Mouse (Mus musculus): ENCODE measurements around the gene Sirt2. TPM values are rescaled to one million over a fixed set of nuclear protein-coding genes. Genes with fewer than 3 reads are reported as not detected.

Gene Sirt2
- polyA plus RNA-seq, 1 experiment, result 154 TPM

DNA sequence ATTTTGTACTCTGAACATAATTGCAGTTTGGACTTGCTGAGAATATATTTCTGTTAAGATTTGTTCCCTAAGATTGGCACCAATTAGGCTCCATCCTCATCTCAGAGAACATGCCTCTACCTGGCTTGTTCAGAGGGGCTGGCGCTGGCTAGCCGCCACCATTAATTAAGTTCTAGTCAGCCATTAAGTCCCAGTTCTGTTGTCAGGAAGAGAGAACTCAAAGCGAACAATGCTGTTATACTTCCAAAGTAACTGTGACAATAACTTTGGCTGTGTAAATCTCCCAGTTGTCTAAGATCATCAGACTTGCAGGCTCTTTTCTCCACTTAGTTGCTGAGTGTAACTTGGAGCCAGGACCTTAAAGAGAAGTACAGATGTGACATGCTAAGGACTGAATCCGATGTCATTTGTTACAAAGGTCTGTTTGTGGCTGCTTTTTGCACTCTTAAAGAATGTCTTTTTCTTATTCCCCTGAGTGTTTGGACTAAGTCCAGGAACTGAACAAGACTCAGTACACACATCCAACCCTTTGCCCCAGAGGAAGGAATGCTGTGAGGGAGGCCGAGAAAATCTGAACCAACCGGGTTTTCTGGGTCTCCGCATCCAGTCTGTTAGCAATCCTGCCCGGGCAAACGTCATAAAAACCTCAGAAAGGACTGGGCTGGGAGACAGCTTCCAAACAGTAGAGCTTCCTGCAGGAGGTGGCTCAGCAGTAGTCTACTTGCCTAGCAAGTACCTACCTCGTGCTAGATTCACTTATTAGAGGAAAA, 35.6 kb downstream of the Sirt2 start:
- TF ChIP-seq GATA1 (IDR thresholded peaks at IDR 0.05; ENCODE audit: low read length), result no peak

DNA sequence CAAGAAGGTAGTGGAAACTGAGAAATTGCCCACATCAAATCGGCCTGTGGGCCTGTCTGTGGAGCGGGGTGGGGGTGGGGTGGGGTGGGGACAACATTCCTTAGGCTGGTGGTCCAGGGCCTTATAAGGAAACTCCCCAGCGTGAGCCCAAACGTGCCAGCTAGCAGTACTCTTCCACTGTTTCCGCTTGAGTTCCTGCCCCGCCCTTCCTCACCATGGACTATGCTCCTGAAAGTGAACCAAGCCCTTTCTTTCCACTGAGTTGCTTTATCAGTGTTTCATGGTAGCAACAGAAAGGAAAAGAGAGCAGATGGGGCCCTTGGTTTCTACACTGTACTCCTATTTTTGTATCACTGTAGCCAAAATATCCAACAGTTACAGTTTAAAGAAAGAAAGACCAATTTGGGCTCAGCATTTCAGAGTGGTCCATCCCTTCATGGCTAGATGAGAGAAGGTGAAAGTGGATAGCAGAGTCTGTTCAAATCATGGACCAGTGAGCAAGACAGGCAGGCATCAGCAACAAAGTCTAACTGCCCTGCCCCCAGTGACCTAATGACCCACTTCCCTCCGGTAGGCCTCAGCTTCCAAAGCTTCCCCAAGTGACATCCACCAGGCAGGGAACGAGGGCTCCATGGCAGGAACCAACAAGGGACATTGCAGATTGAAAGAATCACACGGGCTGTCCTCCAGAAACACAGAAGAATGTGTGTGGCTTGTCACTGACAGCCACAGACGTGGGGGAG, 36.5 kb downstream of the Sirt2 start:
- TF ChIP-seq GATA1 (IDR thresholded peaks at IDR 0.05; ENCODE audit: low read length), result no peak

DNA sequence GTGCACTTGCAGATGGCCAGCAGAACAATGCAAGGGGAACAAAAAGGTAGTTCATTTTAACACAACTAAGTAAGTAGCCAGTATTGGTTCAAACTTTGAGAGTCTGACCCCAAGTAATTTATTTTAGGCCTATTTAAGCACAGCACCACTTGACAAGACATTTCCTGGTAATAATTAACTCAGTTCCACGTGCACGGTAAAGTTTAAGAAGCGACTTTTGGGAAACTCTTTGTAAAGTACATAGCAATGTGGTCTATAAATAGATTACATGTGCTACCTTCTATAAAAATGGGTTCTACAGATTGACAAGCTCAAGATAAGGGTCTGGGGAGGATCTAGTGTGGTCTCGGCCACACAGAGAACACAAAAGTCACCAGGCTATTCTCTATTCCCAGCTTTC, 37.2 kb downstream of the Sirt2 start:
- no peak for TF ChIP-seq GATA1 (IDR thresholded peaks at IDR 0.05; ENCODE audit: low read length)

DNA sequence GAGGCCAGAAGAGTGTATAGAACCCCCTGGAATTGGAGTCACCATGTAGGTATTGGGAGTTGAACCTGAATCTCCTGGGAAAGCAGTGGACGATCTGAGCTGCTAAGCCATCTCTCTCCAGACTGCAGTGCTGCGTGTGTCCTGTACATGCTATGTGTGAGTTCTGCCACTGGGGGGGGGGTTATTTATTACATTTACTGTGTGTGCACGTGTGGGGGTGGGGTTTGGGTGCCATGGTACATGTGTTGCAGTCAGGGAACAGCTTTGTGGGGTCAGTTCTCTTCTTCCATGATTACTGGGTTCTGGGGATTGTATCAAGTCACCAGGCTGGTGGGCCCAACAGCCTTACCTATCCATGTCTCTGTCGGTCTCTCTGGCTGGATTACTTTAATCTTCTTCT, 40.3 kb downstream of the Sirt2 start:
- TF ChIP-seq GATA1 (IDR thresholded peaks at IDR 0.05; ENCODE audit: low read length), result no peak

DNA sequence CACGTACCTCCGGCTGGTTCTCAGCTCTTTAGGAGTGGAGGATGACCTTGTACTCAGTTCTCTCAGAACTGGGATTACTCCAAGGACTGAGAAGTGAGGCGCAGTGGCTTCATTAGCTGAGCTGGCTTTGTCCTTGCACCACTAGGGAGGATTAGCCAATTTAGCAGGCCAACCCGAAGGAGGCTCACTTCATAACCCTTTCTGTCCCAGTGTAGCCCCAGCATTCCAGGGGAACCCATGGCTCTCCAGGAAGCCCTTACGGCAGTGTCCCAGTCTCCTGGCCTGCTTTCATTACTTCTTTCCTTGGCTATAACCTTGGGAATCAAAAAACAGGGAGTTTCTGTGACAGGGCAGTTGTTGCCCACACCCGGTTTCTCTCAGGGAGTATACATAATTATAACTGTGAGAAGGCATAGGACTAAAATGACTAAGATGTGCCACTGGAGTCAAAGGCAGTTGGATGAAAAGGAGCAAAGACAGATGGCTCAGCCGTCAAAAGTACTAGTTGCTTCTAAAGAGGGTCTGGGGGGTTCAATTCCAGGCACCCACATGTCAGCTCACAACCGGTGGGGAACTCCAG, 41.2 kb downstream of the Sirt2 start:
- TF ChIP-seq GATA1 (IDR thresholded peaks at IDR 0.05; ENCODE audit: low read length), result no peak

DNA sequence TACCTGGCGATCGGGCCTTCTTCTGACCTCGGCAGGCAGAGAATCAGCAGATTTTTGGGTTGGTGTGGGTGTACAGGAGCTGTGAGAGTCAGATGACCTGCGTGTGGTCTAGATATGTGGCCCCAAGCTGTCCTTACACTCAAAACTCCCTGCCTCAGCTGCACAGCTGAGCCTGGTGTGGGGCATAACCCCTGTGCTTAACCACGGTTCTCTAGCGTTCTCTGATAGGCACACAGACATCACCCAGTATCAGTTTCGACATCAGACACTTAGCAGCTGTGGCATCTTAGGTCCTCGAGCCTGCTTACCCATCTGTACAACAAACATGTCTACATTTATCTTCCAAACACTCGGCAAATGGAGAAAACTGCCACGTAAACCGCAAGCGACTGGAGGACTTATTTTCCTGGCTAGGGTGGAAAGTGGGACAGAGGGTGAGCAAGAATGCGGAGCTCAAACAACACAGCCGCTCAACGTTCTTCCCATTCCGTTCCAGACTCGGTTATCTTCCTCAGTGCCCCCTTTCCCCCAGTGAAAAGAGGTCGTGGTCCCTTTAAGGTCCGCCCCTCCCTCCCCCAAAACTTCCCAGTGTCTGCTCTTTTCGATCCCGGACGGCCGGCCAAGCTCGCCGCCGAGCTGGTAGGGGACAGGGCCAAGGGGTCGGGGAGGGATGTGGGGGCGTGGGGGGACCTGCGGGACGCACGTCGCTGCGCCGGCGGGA, 41.8 kb downstream of the Sirt2 start, which contains the start of gene Hnrnpl:
Gene Hnrnpl, plus strand, starts transcription at position 321 of the 721 bp plus-strand sequence.
- TF ChIP-seq GATA1 (IDR thresholded peaks at IDR 0.05; ENCODE audit: low read length), result peak; percentile 73

DNA sequence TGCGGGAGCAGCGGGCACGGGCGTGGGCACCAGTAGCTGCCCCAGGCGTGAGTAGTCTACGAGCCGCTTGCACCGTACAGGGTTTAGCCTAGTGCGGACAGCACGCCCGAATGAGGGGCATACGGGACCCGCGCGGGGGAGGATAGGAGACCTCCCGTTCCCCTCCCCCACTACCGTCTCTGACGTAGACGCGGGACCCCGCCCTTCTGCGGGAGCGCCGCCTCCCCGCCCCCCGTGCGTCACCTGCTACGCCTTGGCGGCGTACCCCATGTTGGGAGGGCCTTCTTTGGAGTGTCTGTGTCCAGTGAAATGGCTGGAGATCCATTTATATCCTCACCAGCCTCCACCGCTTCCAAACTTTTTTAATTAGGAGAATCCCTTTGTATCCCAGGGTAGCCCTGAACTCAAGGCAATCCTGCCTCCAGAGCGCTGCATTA, 42.4 kb downstream of the Sirt2 start:
- TF ChIP-seq GATA1 (IDR thresholded peaks at IDR 0.05; ENCODE audit: low read length), result no peak

DNA sequence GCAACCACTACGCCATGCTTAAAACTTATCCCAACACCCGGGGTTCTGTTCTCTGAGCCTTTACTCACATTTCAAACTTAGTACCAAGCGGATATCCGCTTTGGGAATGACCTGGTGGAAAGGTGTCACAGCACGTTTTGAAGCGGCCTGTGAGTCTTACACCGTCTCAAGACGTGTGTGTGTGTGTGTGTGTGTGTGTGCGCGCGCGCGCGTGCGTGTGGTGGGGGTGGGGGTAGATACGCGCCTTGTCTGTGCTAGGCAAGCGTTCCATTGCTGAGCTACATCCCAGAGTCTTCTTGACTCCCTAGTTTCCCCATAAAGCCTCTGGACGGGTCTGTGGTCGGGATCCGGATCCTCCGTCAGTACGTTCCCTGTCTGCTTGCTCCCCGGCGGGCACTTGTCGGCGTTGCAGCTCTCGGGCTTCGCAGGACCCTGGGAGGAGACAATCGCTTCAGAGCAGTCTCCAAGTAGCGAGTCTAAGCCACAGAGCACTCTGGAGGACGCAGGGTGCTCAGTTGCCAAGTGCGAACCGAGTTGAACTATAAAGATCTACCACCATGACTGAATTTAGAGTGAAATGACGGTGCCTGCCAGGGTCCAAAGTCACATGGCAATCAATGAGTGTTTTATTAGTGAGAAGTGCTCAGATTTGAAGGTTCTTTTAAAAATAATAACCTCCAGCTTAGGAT, 43.0 kb downstream of the Sirt2 start:
- no peak for TF ChIP-seq GATA1 (IDR thresholded peaks at IDR 0.05; ENCODE audit: low read length)

DNA sequence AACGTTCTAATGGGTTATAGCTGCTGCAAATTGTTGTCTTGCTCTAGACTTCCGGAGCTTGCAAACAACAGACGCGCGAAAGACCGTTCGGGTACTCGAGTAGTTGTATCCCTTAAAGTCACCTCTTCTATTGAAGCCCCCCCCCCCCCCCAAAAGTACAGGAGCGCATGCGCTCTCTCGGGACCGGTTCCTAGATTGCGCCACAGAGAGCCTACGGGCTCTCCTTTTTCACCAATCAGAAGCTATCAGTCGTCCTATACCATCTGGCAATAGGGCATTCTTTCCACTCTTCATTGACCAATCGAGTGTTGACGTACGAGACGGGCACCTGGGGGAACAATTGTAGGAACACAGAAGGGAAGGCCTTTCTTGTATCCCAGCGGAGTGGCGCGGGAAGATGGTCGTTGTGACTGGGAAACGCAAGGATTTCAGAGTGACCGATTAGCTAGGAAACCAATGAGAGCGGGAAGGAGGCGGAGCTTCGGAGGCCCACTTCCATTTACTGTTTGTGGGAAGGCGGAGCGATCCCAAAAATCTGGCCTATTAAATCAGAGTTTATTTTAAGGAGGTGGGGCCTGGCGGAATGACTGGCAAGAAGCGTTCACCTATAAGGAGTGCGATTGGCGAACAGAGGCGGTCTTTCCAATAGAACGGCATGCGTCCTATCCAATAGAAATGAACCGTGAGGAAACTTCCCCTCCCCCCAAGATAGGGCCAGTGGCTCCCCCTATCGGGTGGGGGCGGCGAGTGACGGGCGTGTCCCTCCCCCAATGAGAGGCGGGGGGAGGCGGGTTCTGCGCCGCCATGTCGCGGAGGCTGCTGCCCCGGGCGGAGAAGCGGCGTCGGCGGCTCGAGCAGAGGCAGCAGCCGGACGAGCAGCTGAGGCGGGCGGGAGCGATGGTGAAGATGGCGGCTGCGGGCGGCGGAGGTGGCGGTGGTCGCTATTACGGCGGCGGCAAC, 43.9 kb downstream of the Sirt2 start:
- TF ChIP-seq GATA1 (IDR thresholded peaks at IDR 0.05; ENCODE audit: low read length), result no peak

DNA sequence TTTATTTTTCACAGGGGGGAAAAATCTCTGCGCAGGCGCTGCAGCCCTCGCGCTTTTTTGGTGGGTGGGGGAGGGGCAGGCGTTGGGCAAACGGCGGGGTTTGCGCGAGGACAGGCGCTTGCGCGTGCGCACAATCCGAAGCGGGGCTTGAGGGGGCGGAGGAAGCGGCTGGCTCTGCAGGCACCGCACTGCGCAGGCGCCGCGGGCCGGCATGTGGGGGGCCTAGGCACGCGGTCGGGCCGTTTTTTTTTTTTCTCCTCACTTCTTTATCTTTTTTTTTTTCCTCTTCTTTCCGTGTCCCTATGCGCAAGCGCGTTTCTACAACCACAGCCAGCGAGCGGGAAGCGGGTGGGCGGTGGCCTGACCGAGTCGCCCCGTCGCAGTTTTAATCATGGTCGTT, 44.7 kb downstream of the Sirt2 start:
- TF ChIP-seq GATA1 (IDR thresholded peaks at IDR 0.05; ENCODE audit: low read length), result no peak

DNA sequence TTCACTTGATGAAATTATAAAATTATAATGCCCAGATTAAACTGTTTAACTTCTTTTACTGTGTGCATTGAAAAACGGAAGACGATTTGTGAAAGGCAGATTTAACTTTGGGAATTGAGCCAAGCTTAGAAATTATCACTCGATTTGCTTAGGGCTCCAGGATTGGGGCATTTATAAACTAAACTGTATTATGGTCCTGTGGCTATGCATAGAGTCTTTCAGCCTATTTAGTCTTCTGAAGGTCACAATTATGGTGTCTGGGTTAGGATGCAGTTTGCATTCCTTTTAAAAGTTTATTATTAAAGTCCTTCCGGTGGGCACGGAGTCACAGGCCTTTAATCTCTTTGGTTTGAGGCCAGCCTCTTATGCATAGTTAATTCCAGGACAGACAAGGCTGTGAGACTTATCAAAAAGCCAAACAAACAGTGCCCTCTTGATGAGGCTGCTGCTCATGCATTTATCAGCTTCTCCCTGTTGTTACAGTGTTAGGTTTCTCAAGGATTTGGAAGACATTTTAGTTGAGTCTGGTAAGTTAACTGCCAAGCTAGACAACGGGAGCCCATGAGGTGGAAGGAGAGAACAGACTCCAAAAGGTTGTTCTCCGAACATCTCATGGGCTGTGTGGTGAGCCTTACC, 45.2 kb downstream of the Sirt2 start:
- no peak for TF ChIP-seq GATA1 (IDR thresholded peaks at IDR 0.05; ENCODE audit: low read length)

DNA sequence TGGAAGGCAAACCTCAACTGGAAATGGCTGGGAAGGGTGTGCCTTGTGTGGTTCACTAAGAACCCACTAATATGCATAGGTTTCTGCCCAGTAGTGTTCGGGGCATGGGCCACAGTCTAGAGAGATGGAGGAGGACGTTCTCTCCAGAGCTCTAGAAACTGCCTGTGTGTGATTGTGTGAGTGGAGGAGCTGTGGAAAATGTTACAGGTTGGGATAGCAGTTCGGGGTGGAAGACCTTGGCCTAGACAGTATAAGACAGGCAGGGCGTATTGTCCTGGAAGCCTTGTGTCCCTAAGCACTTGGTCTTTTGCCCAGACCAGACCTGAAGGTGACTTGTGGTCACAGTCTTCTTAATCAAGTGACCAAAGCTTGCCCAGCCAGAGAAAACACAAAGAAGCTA, 45.9 kb downstream of the Sirt2 start:
- no peak for TF ChIP-seq GATA1 (IDR thresholded peaks at IDR 0.05; ENCODE audit: low read length)

DNA sequence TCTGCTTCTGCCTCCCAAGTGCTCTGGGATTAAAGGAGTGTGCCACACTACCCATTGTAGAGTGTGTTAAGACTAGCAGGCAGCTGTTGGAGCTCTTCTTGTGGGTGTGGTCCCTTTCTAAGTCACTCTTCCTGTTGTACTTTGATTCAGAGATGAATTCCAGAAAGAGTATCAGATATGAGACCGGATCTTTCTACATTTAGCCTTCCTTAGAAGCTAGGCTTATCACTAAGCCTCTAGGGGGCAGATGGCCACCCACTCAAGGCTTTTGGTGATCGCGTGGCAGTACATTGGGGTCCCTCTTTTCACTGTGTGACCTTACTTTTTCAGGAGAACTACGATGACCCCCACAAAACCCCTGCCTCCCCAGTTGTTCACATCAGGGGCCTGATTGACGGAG, 46.4 kb downstream of the Sirt2 start:
- no peak for TF ChIP-seq GATA1 (IDR thresholded peaks at IDR 0.05; ENCODE audit: low read length)

All from G1E-ER4 (cell line).